Mouse (Mus musculus) ES-E14 (cell line): Measurements from ENCODE around the gene Fscn3.

ENCODE experiments used
- HCFC1 ChIP-seq: IDR thresholded peaks from 2 replicates; pipeline ENCODE4 v1.6.1; 2012; ENCODE audit warnings: low read length, inconsistent platforms, borderline replicate concordance; ENCODE audit not compliant: insufficient read depth
- MAFK ChIP-seq: IDR thresholded peaks from 2 replicates; pipeline ENCODE4 v1.6.1; 2014; ENCODE audit warnings: mild to moderate bottlenecking, low read depth, low read length, inconsistent platforms; ENCODE audit not compliant: insufficient read depth
- ZC3H11A ChIP-seq: IDR thresholded peaks from 2 replicates; pipeline ENCODE4 v1.6.1; 2012; ENCODE audit warnings: low read depth, mild to moderate bottlenecking, inconsistent platforms, low read length, borderline replicate concordance
- ZNF384 ChIP-seq: IDR thresholded peaks from 2 replicates; pipeline ENCODE4 v1.6.1; 2012; ENCODE audit warnings: low read depth, low read length, inconsistent platforms

GRCm38 (mm10) chr6:28480752-28481492 is 53.3 kb downstream of the Fscn3 start:
- TF ChIP-seq ZNF384 = no peak
- no peak for TF ChIP-seq MAFK
- TF ChIP-seq ZC3H11A = no peak
- TF ChIP-seq HCFC1 = no peak
